Mouse (Mus musculus): ENCODE measurements at regions not wholly inside any gene's neighbourhood (a gene's known extent, or its start where the extent isn't known, plus 50 kb on each side); places are given as distances from the start of the nearest gene placed in this dataset.

GRCm38 (mm10) chr16:5709831-5710230 lies 175.3 kb upstream of the Rbfox1 start:
- H3K9ac ChIP-seq (replicated peaks; ENCODE audit: low read depth, low read length) = no peak overlapping the region
- no peak overlapping the region for H3K4me2 ChIP-seq (ENCODE audit: low read length)
- peaks cover 5% of the 10 kb centered on the region for H3K4me1 ChIP-seq (replicated peaks; ENCODE audit: control insufficient read depth, insufficient read depth, low read length)
- 0 out of 2 replicates have a peak, but pooled peaks cover 2% of the 10 kb centered on the region for H3K27me3 ChIP-seq (replicated peaks; ENCODE audit: control insufficient read depth, insufficient read depth, low read length)
- no peaks in the 10 kb centered on the region for H3K9me3 ChIP-seq (ENCODE audit: control insufficient read depth, low read length)
- no peak overlapping the region for H3K27ac ChIP-seq (ENCODE audit: low read length)
- no peaks in the 10 kb centered on the region for H3K36me3 ChIP-seq (ENCODE audit: control insufficient read depth, insufficient read depth)
- WGBS = 41% methylated on average over 5 of the region's 5 CpGs
- H3K4me3 ChIP-seq (replicated peaks; ENCODE audit: low read length) = no peak overlapping the region
- no peak for ATAC-seq

- Histone ChIP-seq H3K36me3 (ENCODE audit: control insufficient read depth, insufficient read depth) (no peaks in the 10 kb centered on the region), H3K27me3 (replicated peaks; ENCODE audit: control insufficient read depth, insufficient read depth, low read length) (no peaks in the 10 kb centered on the region), H3K4me2 (ENCODE audit: low read length) (no peak overlapping the region), H3K4me1 (replicated peaks; ENCODE audit: control insufficient read depth, insufficient read depth, low read length) (no peaks in the 10 kb centered on the region), H3K9ac (replicated peaks; ENCODE audit: low read depth, low read length) (no peak overlapping the region), H3K27ac (ENCODE audit: low read length) (no peak overlapping the region), H3K4me3 (replicated peaks; ENCODE audit: low read length) (no peak overlapping the region), H3K9me3 (ENCODE audit: control insufficient read depth, low read length) (no peaks in the 10 kb centered on the region)
- 45% methylated on average over 9 of the region's 9 CpGs for WGBS
- ATAC-seq = no peak
Observed at GRCm38 (mm10) chr16:5700731-5701255, 184.4 kb upstream of the Rbfox1 start.

- Histone ChIP-seq H3K4me1 (replicated peaks; ENCODE audit: control insufficient read depth, insufficient read depth, low read length) (no peaks in the 10 kb centered on the region), H3K27me3 (replicated peaks; ENCODE audit: control insufficient read depth, insufficient read depth, low read length) (no peaks in the 10 kb centered on the region), H3K27ac (ENCODE audit: low read length) (no peak overlapping the region), H3K4me2 (ENCODE audit: low read length) (no peak overlapping the region), H3K9me3 (ENCODE audit: control insufficient read depth, low read length) (no peaks in the 10 kb centered on the region), H3K36me3 (ENCODE audit: control insufficient read depth, insufficient read depth) (no peaks in the 10 kb centered on the region), H3K4me3 (replicated peaks; ENCODE audit: low read length) (no peak overlapping the region), H3K9ac (replicated peaks; ENCODE audit: low read depth, low read length) (no peak overlapping the region)
- peak; percentile 67 for ATAC-seq
- 62% methylated on average over 3 of the region's 3 CpGs for WGBS
Observed at GRCm38 (mm10) chr16:5688322-5688721, 196.8 kb upstream of the Rbfox1 start.

GRCm38 (mm10) chr16:5673372-5673960 lies 211.7 kb upstream of the Rbfox1 start:
- Histone ChIP-seq H3K9ac (replicated peaks; ENCODE audit: low read depth, low read length) (no peak overlapping the region), H3K36me3 (ENCODE audit: control insufficient read depth, insufficient read depth) (no peaks in the 10 kb centered on the region), H3K27ac (ENCODE audit: low read length) (peak overlapping the region; percentile 80), H3K4me3 (replicated peaks; ENCODE audit: low read length) (no peak overlapping the region), H3K9me3 (ENCODE audit: control insufficient read depth, low read length) (no peaks in the 10 kb centered on the region), H3K27me3 (replicated peaks; ENCODE audit: control insufficient read depth, insufficient read depth, low read length) (no peaks in the 10 kb centered on the region), H3K4me1 (replicated peaks; ENCODE audit: control insufficient read depth, insufficient read depth, low read length) (peaks cover 16% of the 10 kb centered on the region), H3K4me2 (ENCODE audit: low read length) (no peak overlapping the region)
- no peak for ATAC-seq
- WGBS = 75% methylated on average over 6 of the region's 6 CpGs

GRCm38 (mm10) chr16:5672871-5673270 lies 212.3 kb upstream of the Rbfox1 start:
- peak; percentile 32; the same call in 1 of the 2 replicates for ATAC-seq
- no peaks in the 10 kb centered on the region for H3K36me3 ChIP-seq (ENCODE audit: control insufficient read depth, insufficient read depth)

GRCm38 (mm10) chr16:5668403-5668967 lies 216.7 kb upstream of the Rbfox1 start:
- peak; percentile 36; the same call in 1 of the 2 replicates for ATAC-seq
- 38% methylated on average over 4 of the region's 4 CpGs for WGBS
- H3K4me1 ChIP-seq (replicated peaks; ENCODE audit: control insufficient read depth, insufficient read depth, low read length) = peaks cover 11% of the 10 kb centered on the region

More at GRCm38 (mm10) chr16:5672871-5673270, 212.3 kb upstream of the Rbfox1 start:
- H3K9me3 ChIP-seq (ENCODE audit: control insufficient read depth, low read length) = no peaks in the 10 kb centered on the region
- 53% methylated on average over 4 of the region's 4 CpGs for WGBS
- H3K27me3 ChIP-seq (replicated peaks; ENCODE audit: control insufficient read depth, insufficient read depth, low read length) = no peaks in the 10 kb centered on the region
- H3K27ac ChIP-seq (ENCODE audit: low read length) = peak overlapping the region; percentile 80
- no peak overlapping the region for H3K9ac ChIP-seq (replicated peaks; ENCODE audit: low read depth, low read length)
- peaks cover 16% of the 10 kb centered on the region for H3K4me1 ChIP-seq (replicated peaks; ENCODE audit: control insufficient read depth, insufficient read depth, low read length)
- no peak overlapping the region for H3K4me2 ChIP-seq (ENCODE audit: low read length)
- no peak overlapping the region for H3K4me3 ChIP-seq (replicated peaks; ENCODE audit: low read length)

GRCm38 (mm10) chr16:5661918-5662317 lies 223.2 kb upstream of the Rbfox1 start:
- no peak overlapping the region for H3K9ac ChIP-seq (replicated peaks; ENCODE audit: low read depth, low read length)
- WGBS = 74% methylated on average over 5 of the region's 5 CpGs
- no peak overlapping the region for H3K27ac ChIP-seq (ENCODE audit: low read length)
- H3K9me3 ChIP-seq (ENCODE audit: control insufficient read depth, low read length) = no peaks in the 10 kb centered on the region
- H3K4me2 ChIP-seq (ENCODE audit: low read length) = no peak overlapping the region
- H3K27me3 ChIP-seq (replicated peaks; ENCODE audit: control insufficient read depth, insufficient read depth, low read length) = no peaks in the 10 kb centered on the region
- H3K4me3 ChIP-seq (replicated peaks; ENCODE audit: low read length) = no peak overlapping the region
- ATAC-seq = no peak
- no peaks in the 10 kb centered on the region for H3K36me3 ChIP-seq (ENCODE audit: control insufficient read depth, insufficient read depth)
- H3K4me1 ChIP-seq (replicated peaks; ENCODE audit: control insufficient read depth, insufficient read depth, low read length) = no peaks in the 10 kb centered on the region; the same call in 1 of the 2 replicates

More at GRCm38 (mm10) chr16:5668403-5668967, 216.7 kb upstream of the Rbfox1 start:
- Histone ChIP-seq H3K4me3 (replicated peaks; ENCODE audit: low read length) (no peak overlapping the region), H3K27me3 (replicated peaks; ENCODE audit: control insufficient read depth, insufficient read depth, low read length) (no peaks in the 10 kb centered on the region), H3K9me3 (ENCODE audit: control insufficient read depth, low read length) (no peaks in the 10 kb centered on the region), H3K27ac (ENCODE audit: low read length) (no peak overlapping the region), H3K9ac (replicated peaks; ENCODE audit: low read depth, low read length) (no peak overlapping the region), H3K36me3 (ENCODE audit: control insufficient read depth, insufficient read depth) (no peaks in the 10 kb centered on the region), H3K4me2 (ENCODE audit: low read length) (no peak overlapping the region)

- H3K27ac ChIP-seq (ENCODE audit: low read length) = no peak overlapping the region
- no peak overlapping the region for H3K9ac ChIP-seq (replicated peaks; ENCODE audit: low read depth, low read length)
- no peak overlapping the region for H3K4me2 ChIP-seq (ENCODE audit: low read length)
- 86% methylated on average over 1 of the region's 1 CpGs for WGBS
- H3K36me3 ChIP-seq (ENCODE audit: control insufficient read depth, insufficient read depth) = no peaks in the 10 kb centered on the region
- no peak overlapping the region for H3K4me3 ChIP-seq (replicated peaks; ENCODE audit: low read length)
- H3K27me3 ChIP-seq (replicated peaks; ENCODE audit: control insufficient read depth, insufficient read depth, low read length) = no peaks in the 10 kb centered on the region
- ATAC-seq = no peak
- no peaks in the 10 kb centered on the region for H3K9me3 ChIP-seq (ENCODE audit: control insufficient read depth, low read length)
- no peaks in the 10 kb centered on the region for H3K4me1 ChIP-seq (replicated peaks; ENCODE audit: control insufficient read depth, insufficient read depth, low read length)
Observed at GRCm38 (mm10) chr16:5651551-5651950, 233.6 kb upstream of the Rbfox1 start.

- no peaks in the 10 kb centered on the region for H3K27me3 ChIP-seq (replicated peaks; ENCODE audit: control insufficient read depth, insufficient read depth, low read length)
- 51% methylated on average over 4 of the region's 4 CpGs for WGBS
- H3K27ac ChIP-seq (ENCODE audit: low read length) = no peak overlapping the region
- no peak overlapping the region for H3K9ac ChIP-seq (replicated peaks; ENCODE audit: low read depth, low read length)
- no peaks in the 10 kb centered on the region for H3K4me1 ChIP-seq (replicated peaks; ENCODE audit: control insufficient read depth, insufficient read depth, low read length)
- no peak for ATAC-seq
- H3K36me3 ChIP-seq (ENCODE audit: control insufficient read depth, insufficient read depth) = no peaks in the 10 kb centered on the region
- H3K4me3 ChIP-seq (replicated peaks; ENCODE audit: low read length) = no peak overlapping the region
- no peak overlapping the region for H3K4me2 ChIP-seq (ENCODE audit: low read length)
- H3K9me3 ChIP-seq (ENCODE audit: control insufficient read depth, low read length) = no peaks in the 10 kb centered on the region
Observed at GRCm38 (mm10) chr16:5651002-5651401, 234.2 kb upstream of the Rbfox1 start.
